Mouse (Mus musculus): ENCODE measurements around the gene Krt18. TPM values are rescaled to one million over a fixed set of nuclear protein-coding genes. Genes with fewer than 3 reads are reported as not detected.

Krt18 gene
- polyA plus RNA-seq, 1 experiment from 2014 or later: 4.4 TPM

DNA sequence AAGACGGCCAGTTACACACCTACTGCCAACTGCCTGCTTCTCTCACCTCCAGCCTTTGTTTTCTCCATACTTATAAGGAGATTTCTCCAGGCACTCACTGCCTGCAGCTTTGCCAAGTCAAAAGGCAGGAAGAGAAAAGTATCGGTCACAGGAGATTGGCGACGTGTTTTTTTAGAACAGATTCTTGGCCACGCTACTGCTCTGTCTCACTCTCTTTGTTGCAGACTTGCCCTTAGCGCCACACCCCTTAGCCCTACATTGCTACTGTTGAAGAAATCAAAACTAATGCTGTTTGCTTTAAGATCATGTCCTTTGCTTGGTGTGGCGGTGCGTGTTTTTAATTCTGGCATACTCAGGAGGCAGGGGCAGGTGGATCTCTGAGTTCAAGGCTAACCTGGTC, 4.1 kb upstream of the Krt18 start:
- H3K4me2 ChIP-seq (ENCODE audit: low read length): no peak overlapping the region
- no peaks in the 10 kb centered on the region for H3K9me3 ChIP-seq (ENCODE audit: control insufficient read depth, low read length)
- 70% methylated on average over 8 of the region's 8 CpGs for WGBS
- H3K27ac ChIP-seq (ENCODE audit: low read length): no peak overlapping the region
- H3K36me3 ChIP-seq (ENCODE audit: control insufficient read depth, insufficient read depth): no peaks in the 10 kb centered on the region
- no peak for ATAC-seq
- 0 out of 2 replicates have a peak, but pooled peaks cover 6% of the 10 kb centered on the region for H3K4me1 ChIP-seq (replicated peaks; ENCODE audit: control insufficient read depth, insufficient read depth, low read length)
- no peak overlapping the region for H3K4me3 ChIP-seq (replicated peaks; ENCODE audit: low read length)
- H3K27me3 ChIP-seq (replicated peaks; ENCODE audit: control insufficient read depth, insufficient read depth, low read length): peaks cover 14% of the 10 kb centered on the region; the same call in 1 of the 2 replicates
- no peak overlapping the region for H3K9ac ChIP-seq (replicated peaks; ENCODE audit: low read depth, low read length)

DNA sequence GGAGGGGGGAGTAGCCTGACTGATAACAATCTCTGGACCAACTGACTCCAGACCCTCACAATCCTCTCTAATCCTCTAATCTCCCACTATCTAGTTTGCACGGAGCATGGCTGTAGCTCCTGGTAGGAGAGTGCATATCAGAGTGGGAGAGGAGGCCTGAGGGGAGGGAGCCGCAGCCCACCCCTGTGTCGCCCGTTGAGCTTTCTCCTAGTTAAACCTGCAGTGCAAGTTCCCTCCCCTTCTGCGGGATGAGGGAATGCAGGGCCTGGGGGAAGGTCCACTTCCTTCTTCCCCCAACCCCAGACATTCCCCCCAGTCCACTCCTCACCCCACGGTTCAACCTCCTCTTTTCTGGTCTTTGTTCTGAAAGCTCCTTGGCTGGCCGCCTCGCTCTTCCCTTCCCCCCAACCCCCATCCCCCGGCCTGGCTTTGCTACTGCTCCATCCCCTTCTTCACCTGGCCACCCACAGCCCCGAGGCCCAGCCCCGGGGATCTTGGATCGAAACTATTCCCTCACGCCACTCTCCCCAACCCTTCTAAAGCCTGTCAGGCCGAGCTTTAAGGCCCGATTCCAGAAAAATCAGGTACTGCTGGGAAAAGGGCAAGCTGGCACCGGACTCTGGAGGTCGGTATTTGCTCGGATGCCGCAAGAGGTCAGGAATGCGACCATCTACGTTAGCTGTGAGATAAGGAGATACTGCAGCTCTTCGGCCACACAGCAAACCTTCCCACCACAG, 2.7 kb upstream of the Krt18 start:
- no peaks in the 10 kb centered on the region for H3K9me3 ChIP-seq (ENCODE audit: control insufficient read depth, low read length)
- H3K4me2 ChIP-seq (ENCODE audit: low read length): peak overlapping the region; percentile 10; the same call in 1 of the 2 replicates
- H3K27me3 ChIP-seq (replicated peaks; ENCODE audit: control insufficient read depth, insufficient read depth, low read length): peaks cover 14% of the 10 kb centered on the region; the same call in 1 of the 2 replicates
- ATAC-seq: no peak
- 0 out of 2 replicates have a peak, but pooled peaks cover 6% of the 10 kb centered on the region for H3K4me1 ChIP-seq (replicated peaks; ENCODE audit: control insufficient read depth, insufficient read depth, low read length)
- H3K36me3 ChIP-seq (ENCODE audit: control insufficient read depth, insufficient read depth): no peaks in the 10 kb centered on the region
- H3K27ac ChIP-seq (ENCODE audit: low read length): no peak overlapping the region
- no peak overlapping the region for H3K4me3 ChIP-seq (replicated peaks; ENCODE audit: low read length)
- H3K9ac ChIP-seq (replicated peaks; ENCODE audit: low read depth, low read length): no peak overlapping the region; the same call in 1 of the 2 replicates
- 6% methylated on average over 22 of the region's 22 CpGs for WGBS

DNA sequence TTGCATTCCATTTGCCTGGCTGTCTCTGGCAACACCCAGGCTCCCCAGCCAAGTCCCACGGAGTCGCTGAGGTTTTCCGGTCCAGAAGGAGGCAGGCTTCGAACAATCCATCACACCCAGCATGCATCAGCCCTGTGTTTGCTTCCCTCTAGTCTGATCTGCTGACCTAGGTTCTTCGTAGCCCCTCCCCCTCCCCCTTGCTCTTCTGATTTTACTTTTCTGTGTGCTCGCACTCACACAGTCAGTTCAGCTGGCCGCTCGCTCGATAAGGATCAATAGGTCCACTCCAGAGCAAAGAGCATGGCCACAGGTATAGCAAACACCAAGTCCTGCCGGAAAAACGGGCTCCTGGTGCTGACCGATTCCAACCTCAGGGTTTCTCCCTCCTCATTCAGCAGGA, 1.6 kb upstream of the Krt18 start:
- H3K4me2 ChIP-seq (ENCODE audit: low read length): no peak overlapping the region
- no peaks in the 10 kb centered on the region for H3K36me3 ChIP-seq (ENCODE audit: control insufficient read depth, insufficient read depth)
- H3K4me1 ChIP-seq (replicated peaks; ENCODE audit: control insufficient read depth, insufficient read depth, low read length): 0 out of 2 replicates have a peak, but pooled peaks cover 6% of the 10 kb centered on the region
- ATAC-seq: no peak
- H3K27ac ChIP-seq (ENCODE audit: low read length): no peak overlapping the region
- H3K9ac ChIP-seq (replicated peaks; ENCODE audit: low read depth, low read length): no peak overlapping the region
- no peaks in the 10 kb centered on the region for H3K9me3 ChIP-seq (ENCODE audit: control insufficient read depth, low read length)
- no peak overlapping the region for H3K4me3 ChIP-seq (replicated peaks; ENCODE audit: low read length)
- H3K27me3 ChIP-seq (replicated peaks; ENCODE audit: control insufficient read depth, insufficient read depth, low read length): peaks cover 14% of the 10 kb centered on the region; the same call in 1 of the 2 replicates
- WGBS: 16% methylated on average over 12 of the region's 12 CpGs

DNA sequence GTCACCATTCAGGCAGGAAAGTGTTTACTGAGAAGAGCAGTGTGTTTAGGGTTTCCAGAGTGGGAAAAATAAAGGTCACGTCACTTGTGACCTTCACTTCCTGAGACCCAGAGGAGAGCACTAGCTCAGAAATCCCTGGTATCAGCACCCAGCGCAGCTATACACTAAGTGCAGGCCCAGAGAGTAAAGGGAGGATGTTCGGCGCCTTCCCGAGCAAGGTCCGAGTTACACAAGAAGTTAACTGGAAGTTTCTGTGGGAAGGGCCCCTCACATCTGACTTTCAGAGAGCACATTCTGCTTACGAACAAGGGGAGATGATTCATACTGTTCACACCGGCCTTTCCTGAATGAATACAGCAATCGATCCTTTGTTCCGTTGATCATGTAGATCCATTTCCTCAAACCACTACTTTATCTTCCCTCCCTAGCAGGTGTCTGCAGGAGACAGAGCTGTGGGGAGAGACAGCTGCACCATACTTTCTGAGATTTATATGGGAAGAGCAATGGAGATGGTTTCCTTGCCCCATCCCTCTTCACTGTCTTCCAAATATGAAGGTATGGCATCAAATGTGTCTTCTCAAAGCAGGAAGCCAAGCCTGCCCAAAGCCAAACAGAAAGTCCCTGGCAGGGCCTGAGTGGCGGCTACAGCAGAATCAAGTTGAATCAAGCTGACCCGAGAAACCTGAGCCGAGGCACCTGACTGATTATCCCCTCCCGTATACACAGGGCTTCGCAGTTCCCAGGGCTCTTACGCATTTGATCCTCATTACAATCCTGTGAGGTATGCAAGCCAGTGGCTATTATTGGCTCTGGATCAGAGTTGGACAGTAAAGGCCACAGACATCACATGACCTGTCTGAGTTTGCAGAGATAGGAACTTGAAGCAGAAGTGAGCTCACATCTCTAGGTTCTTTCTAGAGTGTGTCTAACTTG, 6.4 kb downstream of the Krt18 start:
- Histone ChIP-seq H3K4me1 (replicated peaks; ENCODE audit: control insufficient read depth, insufficient read depth, low read length) (no peaks in the 10 kb centered on the region), H3K4me2 (ENCODE audit: low read length) (no peak overlapping the region), H3K27me3 (replicated peaks; ENCODE audit: control insufficient read depth, insufficient read depth, low read length) (no peaks in the 10 kb centered on the region), H3K4me3 (replicated peaks; ENCODE audit: low read length) (no peak overlapping the region), H3K9ac (replicated peaks; ENCODE audit: low read depth, low read length) (no peak overlapping the region), H3K27ac (ENCODE audit: low read length) (no peak overlapping the region), H3K9me3 (ENCODE audit: control insufficient read depth, low read length) (no peaks in the 10 kb centered on the region), H3K36me3 (ENCODE audit: control insufficient read depth, insufficient read depth) (no peaks in the 10 kb centered on the region)
- no peak for ATAC-seq
- 65% methylated on average over 16 of the region's 16 CpGs for WGBS

DNA sequence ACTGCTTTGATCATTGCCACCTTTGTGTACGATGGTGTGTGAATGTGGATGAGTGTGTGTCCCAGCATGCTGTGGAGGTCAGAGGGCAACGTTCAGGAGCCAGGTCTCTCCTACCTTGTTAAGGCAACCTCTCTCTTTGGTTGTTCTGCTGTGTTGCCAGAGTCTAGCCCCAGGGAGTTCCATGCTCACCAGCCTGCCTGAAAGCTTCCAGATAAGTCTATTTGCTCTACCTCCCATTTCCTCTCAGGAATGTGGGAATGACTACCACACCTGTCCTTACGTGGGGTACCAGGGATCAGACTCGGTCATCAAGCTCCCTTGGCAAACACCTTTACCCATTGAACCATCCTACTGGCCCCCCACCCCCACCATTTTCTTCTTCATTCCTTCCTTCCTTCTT, 12.3 kb downstream of the Krt18 start:
- Histone ChIP-seq H3K27me3 (replicated peaks; ENCODE audit: control insufficient read depth, insufficient read depth, low read length) (no peaks in the 10 kb centered on the region), H3K36me3 (ENCODE audit: control insufficient read depth, insufficient read depth) (no peaks in the 10 kb centered on the region), H3K9ac (replicated peaks; ENCODE audit: low read depth, low read length) (no peak overlapping the region), H3K4me1 (replicated peaks; ENCODE audit: control insufficient read depth, insufficient read depth, low read length) (no peaks in the 10 kb centered on the region), H3K9me3 (ENCODE audit: control insufficient read depth, low read length) (no peaks in the 10 kb centered on the region), H3K27ac (ENCODE audit: low read length) (no peak overlapping the region), H3K4me3 (replicated peaks; ENCODE audit: low read length) (no peak overlapping the region), H3K4me2 (ENCODE audit: low read length) (no peak overlapping the region)
- WGBS: 79% methylated on average over 4 of the region's 4 CpGs
- ATAC-seq: no peak

DNA sequence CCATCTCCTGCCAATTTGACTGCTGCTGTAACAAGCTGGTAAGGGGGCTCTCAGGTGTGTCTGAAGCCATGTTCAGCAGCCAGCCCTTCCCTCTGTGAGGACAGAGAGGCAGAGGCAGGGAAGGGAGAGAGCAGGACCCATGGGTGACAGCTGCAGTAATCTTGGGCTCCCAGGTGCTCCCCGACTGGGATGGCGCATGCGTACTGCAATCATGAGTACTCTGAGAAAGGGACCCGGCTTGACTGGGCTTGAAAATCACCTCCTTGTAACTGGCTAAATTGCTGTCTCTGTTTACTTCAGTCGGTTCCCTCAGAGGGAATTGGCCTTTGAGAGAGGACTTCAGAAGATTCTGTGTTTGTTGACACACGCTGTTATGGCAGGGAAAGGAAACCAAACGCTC, 14.0 kb downstream of the Krt18 start:
- Histone ChIP-seq H3K36me3 (ENCODE audit: control insufficient read depth, insufficient read depth) (no peaks in the 10 kb centered on the region), H3K27ac (ENCODE audit: low read length) (no peak overlapping the region), H3K9ac (replicated peaks; ENCODE audit: low read depth, low read length) (no peak overlapping the region), H3K4me3 (replicated peaks; ENCODE audit: low read length) (no peak overlapping the region), H3K4me2 (ENCODE audit: low read length) (no peak overlapping the region), H3K9me3 (ENCODE audit: control insufficient read depth, low read length) (no peaks in the 10 kb centered on the region), H3K27me3 (replicated peaks; ENCODE audit: control insufficient read depth, insufficient read depth, low read length) (no peaks in the 10 kb centered on the region), H3K4me1 (replicated peaks; ENCODE audit: control insufficient read depth, insufficient read depth, low read length) (no peaks in the 10 kb centered on the region)
- 83% methylated on average over 7 of the region's 7 CpGs for WGBS
- no peak for ATAC-seq

DNA sequence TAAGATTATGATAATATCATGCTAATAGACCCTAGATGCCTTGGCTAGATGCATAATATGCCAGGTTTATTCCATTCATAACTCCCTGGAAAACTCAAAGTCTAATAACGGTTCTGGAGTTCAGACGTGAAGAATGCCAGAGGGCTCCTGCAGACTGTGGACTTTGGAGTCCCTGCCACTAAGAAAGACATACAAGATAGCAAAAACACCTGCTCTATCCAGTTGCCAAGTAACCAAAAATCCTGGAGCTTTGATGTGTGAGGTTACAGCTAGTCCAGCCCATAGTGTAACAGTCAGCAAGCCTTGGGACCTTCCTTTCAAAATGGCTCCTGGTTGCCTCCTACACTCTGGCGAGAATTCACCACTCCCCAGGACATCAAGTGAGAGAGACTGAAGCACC, 16.8 kb downstream of the Krt18 start:
- Histone ChIP-seq H3K27me3 (replicated peaks; ENCODE audit: control insufficient read depth, insufficient read depth, low read length) (no peaks in the 10 kb centered on the region), H3K4me2 (ENCODE audit: low read length) (no peak overlapping the region), H3K4me3 (replicated peaks; ENCODE audit: low read length) (no peak overlapping the region), H3K9me3 (ENCODE audit: control insufficient read depth, low read length) (no peaks in the 10 kb centered on the region), H3K27ac (ENCODE audit: low read length) (no peak overlapping the region), H3K36me3 (ENCODE audit: control insufficient read depth, insufficient read depth) (no peaks in the 10 kb centered on the region), H3K9ac (replicated peaks; ENCODE audit: low read depth, low read length) (no peak overlapping the region), H3K4me1 (replicated peaks; ENCODE audit: control insufficient read depth, insufficient read depth, low read length) (no peaks in the 10 kb centered on the region)
- ATAC-seq: no peak
- 88% methylated on average over 3 of the region's 3 CpGs for WGBS

DNA sequence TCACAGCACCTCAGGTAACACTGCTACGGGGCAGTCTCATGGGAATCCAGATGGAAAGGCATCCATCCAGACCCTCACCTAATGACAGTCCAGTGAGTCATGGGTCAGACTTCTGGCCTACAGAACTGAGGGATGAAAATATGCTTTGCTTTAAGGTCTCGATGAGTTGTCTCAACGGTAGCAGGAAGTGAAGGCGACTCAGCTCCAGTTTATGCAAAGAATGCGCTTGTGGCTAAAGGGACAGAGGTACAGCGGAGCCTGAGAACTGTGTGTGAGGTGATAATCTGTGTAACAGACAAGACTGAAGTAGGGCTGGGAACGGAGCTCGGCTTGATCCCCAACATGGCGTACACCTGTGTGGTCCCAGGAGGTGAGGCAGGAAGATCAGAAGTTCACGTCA, 17.7 kb downstream of the Krt18 start:
- H3K36me3 ChIP-seq (ENCODE audit: control insufficient read depth, insufficient read depth): no peaks in the 10 kb centered on the region
- 92% methylated on average over 10 of the region's 10 CpGs for WGBS
- no peak overlapping the region for H3K4me3 ChIP-seq (replicated peaks; ENCODE audit: low read length)
- H3K9me3 ChIP-seq (ENCODE audit: control insufficient read depth, low read length): no peaks in the 10 kb centered on the region
- no peak overlapping the region for H3K27ac ChIP-seq (ENCODE audit: low read length)
- H3K4me2 ChIP-seq (ENCODE audit: low read length): no peak overlapping the region
- no peak for ATAC-seq
- no peaks in the 10 kb centered on the region for H3K27me3 ChIP-seq (replicated peaks; ENCODE audit: control insufficient read depth, insufficient read depth, low read length)
- H3K4me1 ChIP-seq (replicated peaks; ENCODE audit: control insufficient read depth, insufficient read depth, low read length): no peaks in the 10 kb centered on the region
- H3K9ac ChIP-seq (replicated peaks; ENCODE audit: low read depth, low read length): no peak overlapping the region

DNA sequence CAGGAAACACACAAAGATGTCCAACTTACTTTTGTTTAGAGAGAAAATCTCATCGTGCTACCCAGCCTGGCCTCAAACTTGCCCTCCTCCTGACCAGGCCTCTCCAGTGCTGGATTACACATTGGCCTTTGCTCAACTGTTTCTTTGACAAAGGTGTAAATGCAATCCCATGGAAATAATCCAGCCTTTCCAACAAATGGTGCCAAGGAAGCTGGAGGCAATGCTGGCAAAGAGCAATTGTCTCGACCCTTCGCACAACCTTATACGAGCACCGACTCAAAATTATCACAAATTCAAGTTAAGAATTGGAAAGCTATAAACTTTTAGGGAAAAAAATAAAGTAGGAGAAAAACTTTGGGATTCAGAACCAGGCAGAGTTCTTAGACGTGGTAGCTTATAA, 20.0 kb downstream of the Krt18 start:
- no peaks in the 10 kb centered on the region for H3K27me3 ChIP-seq (replicated peaks; ENCODE audit: control insufficient read depth, insufficient read depth, low read length)
- H3K9me3 ChIP-seq (ENCODE audit: control insufficient read depth, low read length): no peaks in the 10 kb centered on the region
- H3K9ac ChIP-seq (replicated peaks; ENCODE audit: low read depth, low read length): no peak overlapping the region
- H3K4me1 ChIP-seq (replicated peaks; ENCODE audit: control insufficient read depth, insufficient read depth, low read length): no peaks in the 10 kb centered on the region
- no peaks in the 10 kb centered on the region for H3K36me3 ChIP-seq (ENCODE audit: control insufficient read depth, insufficient read depth)
- 85% methylated on average over 6 of the region's 6 CpGs for WGBS
- no peak overlapping the region for H3K4me3 ChIP-seq (replicated peaks; ENCODE audit: low read length)
- no peak overlapping the region for H3K4me2 ChIP-seq (ENCODE audit: low read length)
- no peak for ATAC-seq
- no peak overlapping the region for H3K27ac ChIP-seq (ENCODE audit: low read length)
